Mouse (Mus musculus) lung, adult 2 months (tissue): ENCODE results near the gene Amer3. TPM values are rescaled to one million over a fixed set of nuclear protein-coding genes. Genes with fewer than 3 reads are reported as not detected.

Experiments used
- DNase-seq: peaks from one replicate; pipeline ENCODE4 v3.0.0; 2022
- H3K4me1 ChIP-seq: fragments of 200-500 bp; 2 replicates; pipeline ENCODE4 v1.6.1; 2011; ENCODE audit warnings: low read length; ENCODE audit not compliant: control insufficient read depth, insufficient read depth
- H3K4me3 ChIP-seq: fragments of 200-500 bp; replicated peaks from 2 replicates; pipeline ENCODE3; 2011; ENCODE audit warnings: low read depth, mild to moderate bottlenecking, control low read depth, low read length; ENCODE audit errors: extremely low read depth
- CTCF ChIP-seq: fragments of 200-500 bp; IDR thresholded peaks from 2 replicates; pipeline ENCODE4 v1.5.1; 2011; ENCODE audit warnings: mild to moderate bottlenecking, low read length, control low read depth; ENCODE audit not compliant: insufficient read depth
- POLR2A ChIP-seq: fragments of 200-500 bp; IDR thresholded peaks from 2 replicates; pipeline ENCODE4 v1.6.1; 2011; ENCODE audit warnings: low read depth, mild to moderate bottlenecking, control low read depth, low read length, borderline replicate concordance; ENCODE audit errors: extremely low read depth
- WGBS: fragments of 180-500 bp; shearing (Covaris S2); methylation state at CpG from one replicate; pipeline ENCODE4 v1.1.7; 2018; 5-methylcytosine and 5-hydroxymethylcytosine counted together
- polyA plus RNA-seq: library from polyadenylated mRNA; depleted of rRNA; stranded (reverse); fragments of >200 nt; gene quantifications from 2 replicates; pipeline ENCODE4 v1.2.3, GENCODE M21; 2012

Amer3 gene
- polyA plus RNA-seq, 1 experiment = not detected

- TF ChIP-seq CTCF = no peak
- TF ChIP-seq POLR2A = no peak
- 65% methylated on average over 8 of the region's 8 CpGs for WGBS
- Histone ChIP-seq H3K4me1 (no peaks in the 10 kb centered on the region), H3K4me3 (no peak overlapping the region)
- DNase-seq = no peak
Observed at GRCm38 (mm10) chr1:34564383-34565045, 14.9 kb upstream of the Amer3 start.

GRCm38 (mm10) chr1:34568120-34568519, 11.3 kb upstream of the Amer3 start:
- 95% methylated on average over 2 of the region's 2 CpGs for WGBS
- DNase-seq = no peak
- no peaks in the 10 kb centered on the region for H3K4me1 ChIP-seq
- no peak for TF ChIP-seq POLR2A
- TF ChIP-seq CTCF = no peak
- H3K4me3 ChIP-seq = no peak overlapping the region

GRCm38 (mm10) chr1:34569876-34570275, 9.6 kb upstream of the Amer3 start:
- Histone ChIP-seq H3K4me3 (no peak overlapping the region), H3K4me1 (no peaks in the 10 kb centered on the region)
- no peak for TF ChIP-seq POLR2A
- TF ChIP-seq CTCF = no peak
- no peak for DNase-seq
- WGBS = 95% methylated on average over 2 of the region's 2 CpGs

GRCm38 (mm10) chr1:34571431-34571830, 8.0 kb upstream of the Amer3 start:
- 77% methylated on average over 6 of the region's 6 CpGs for WGBS
- Histone ChIP-seq H3K4me3 (no peak overlapping the region), H3K4me1 (no peaks in the 10 kb centered on the region)
- DNase-seq = no peak
- TF ChIP-seq POLR2A = no peak
- no peak for TF ChIP-seq CTCF

- 73% methylated on average over 6 of the region's 6 CpGs for WGBS
- DNase-seq = no peak
- Histone ChIP-seq H3K4me3 (no peak overlapping the region), H3K4me1 (no peaks in the 10 kb centered on the region)
- TF ChIP-seq POLR2A (no peak), CTCF (no peak)
Observed at GRCm38 (mm10) chr1:34573221-34573620, 6.2 kb upstream of the Amer3 start.

- Histone ChIP-seq H3K4me1 (no peaks in the 10 kb centered on the region), H3K4me3 (no peak overlapping the region)
- no peak for DNase-seq
- WGBS = 4% methylated on average over 18 of the region's 18 CpGs
- no peak for TF ChIP-seq POLR2A
- no peak for TF ChIP-seq CTCF
Observed at GRCm38 (mm10) chr1:34579782-34580356, 412 bp downstream of the Amer3 start.

- DNase-seq = no peak
- Histone ChIP-seq H3K4me1 (no peaks in the 10 kb centered on the region), H3K4me3 (no peak overlapping the region)
- 82% methylated on average over 6 of the region's 6 CpGs for WGBS
- TF ChIP-seq CTCF = no peak
Observed at GRCm38 (mm10) chr1:34582218-34582617, 2.8 kb downstream of the Amer3 start.

- no peak for TF ChIP-seq POLR2A
- DNase-seq = no peak
- H3K4me1 ChIP-seq = no peaks in the 10 kb centered on the region
- 25% methylated on average over 4 of the region's 4 CpGs for WGBS
- no peak overlapping the region for H3K4me3 ChIP-seq
Observed at GRCm38 (mm10) chr1:34583821-34584263, 4.4 kb downstream of the Amer3 start.

- TF ChIP-seq CTCF = no peak
- no peak for TF ChIP-seq POLR2A
- WGBS = 70% methylated on average over 4 of the region's 4 CpGs
- Histone ChIP-seq H3K4me3 (no peak overlapping the region), H3K4me1 (no peaks in the 10 kb centered on the region)
- no peak for DNase-seq
Observed at GRCm38 (mm10) chr1:34584736-34585135, 5.3 kb downstream of the Amer3 start.

GRCm38 (mm10) chr1:34587298-34588096, 8.0 kb downstream of the Amer3 start:
- DNase-seq = no peak
- no peak overlapping the region for H3K4me3 ChIP-seq
- no peaks in the 10 kb centered on the region for H3K4me1 ChIP-seq
- no peak for TF ChIP-seq POLR2A
- TF ChIP-seq CTCF = no peak
- WGBS = 75% methylated on average over 22 of the region's 22 CpGs
